Mouse (Mus musculus): ENCODE results near the gene Klhl2. TPM values are rescaled to one million over a fixed set of nuclear protein-coding genes. Genes with fewer than 3 reads are reported as not detected.

Gene Klhl2
- total and polyA plus RNA-seq, 2 experiments from 2014 or later, result 27.4 to 41.0 TPM

DNA sequence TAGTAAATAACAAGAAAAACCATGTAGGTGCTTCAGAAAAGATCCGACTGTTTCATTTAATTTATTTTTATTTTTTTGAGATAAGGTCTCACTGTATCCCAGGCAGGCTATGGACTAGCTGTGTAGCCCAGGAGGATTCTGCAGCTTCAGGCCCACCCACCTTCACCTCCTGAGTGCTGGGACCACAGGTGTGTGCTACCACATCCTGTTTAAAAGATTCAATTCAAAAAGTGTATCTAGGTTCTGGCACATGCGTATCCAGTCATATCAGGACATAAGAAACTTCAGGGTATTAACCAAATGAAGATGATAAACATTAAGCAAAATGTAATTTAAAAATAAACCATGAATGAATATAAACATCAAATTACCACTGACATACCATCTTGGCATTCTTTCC, 126.6 kb downstream of the Klhl2 start:
- Histone ChIP-seq H3K4me3 (ENCODE audit: low read length) (no peak overlapping the region), H3K4me1 (ENCODE audit: insufficient read depth, low read length) (no peaks in the 10 kb centered on the region), H3K27ac (no peak overlapping the region), H3K9me3 (ENCODE audit: low read length) (no peaks in the 10 kb centered on the region), H3K36me3 (ENCODE audit: insufficient read depth, low read length) (peaks cover 61% of the 10 kb centered on the region), H3K27me3 (ENCODE audit: insufficient read depth, low read length) (no peaks in the 10 kb centered on the region), H3K4me2 (ENCODE audit: low read depth, low read length) (no peak overlapping the region), H3K9ac (replicated peaks; ENCODE audit: low read length) (no peak overlapping the region)
- DNase-seq (ENCODE audit: low spot score) (no peak), ATAC-seq (no peak)
- 94% methylated on average over 2 of the region's 2 CpGs for WGBS
- no peak for TF ChIP-seq CTCF (IDR thresholded peaks at IDR 0.05; ENCODE audit: low read depth)

DNA sequence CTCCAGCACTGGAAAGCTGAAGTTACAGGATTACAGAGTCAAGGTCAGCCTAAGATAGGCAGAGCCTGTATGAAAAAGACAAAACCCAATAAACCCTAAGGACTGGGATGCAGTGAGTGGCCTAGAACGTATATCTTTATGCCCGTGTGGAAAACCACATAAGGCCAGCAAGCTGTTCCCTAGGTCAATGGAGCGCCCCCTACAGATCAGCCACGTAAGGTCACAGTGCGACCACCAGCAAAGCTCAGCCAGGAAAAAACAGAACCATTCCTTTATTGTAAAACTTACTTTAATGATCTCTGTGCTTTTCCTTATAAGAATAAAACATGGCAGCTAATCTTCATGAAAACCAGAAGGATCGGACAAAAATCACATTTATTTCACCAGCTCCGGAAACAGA, 131.9 kb downstream of the Klhl2 start:
- no peaks in the 10 kb centered on the region for H3K27me3 ChIP-seq (ENCODE audit: insufficient read depth, low read length)
- H3K4me2 ChIP-seq (ENCODE audit: low read depth, low read length), result no peak overlapping the region
- H3K9ac ChIP-seq (replicated peaks; ENCODE audit: low read length), result no peak overlapping the region
- peaks cover 51% of the 10 kb centered on the region for H3K36me3 ChIP-seq (ENCODE audit: insufficient read depth, low read length)
- ATAC-seq (no peak), DNase-seq (ENCODE audit: low spot score) (no peak)
- no peak overlapping the region for H3K4me3 ChIP-seq (ENCODE audit: low read length)
- WGBS, result 85% methylated on average over 7 of the region's 7 CpGs
- H3K4me1 ChIP-seq (ENCODE audit: insufficient read depth, low read length), result no peaks in the 10 kb centered on the region
- TF ChIP-seq CTCF (IDR thresholded peaks at IDR 0.05; ENCODE audit: low read depth), result peak; percentile 21; the same call in 1 of the 2 replicates
- no peak overlapping the region for H3K27ac ChIP-seq
- H3K9me3 ChIP-seq (ENCODE audit: low read length), result no peaks in the 10 kb centered on the region

DNA sequence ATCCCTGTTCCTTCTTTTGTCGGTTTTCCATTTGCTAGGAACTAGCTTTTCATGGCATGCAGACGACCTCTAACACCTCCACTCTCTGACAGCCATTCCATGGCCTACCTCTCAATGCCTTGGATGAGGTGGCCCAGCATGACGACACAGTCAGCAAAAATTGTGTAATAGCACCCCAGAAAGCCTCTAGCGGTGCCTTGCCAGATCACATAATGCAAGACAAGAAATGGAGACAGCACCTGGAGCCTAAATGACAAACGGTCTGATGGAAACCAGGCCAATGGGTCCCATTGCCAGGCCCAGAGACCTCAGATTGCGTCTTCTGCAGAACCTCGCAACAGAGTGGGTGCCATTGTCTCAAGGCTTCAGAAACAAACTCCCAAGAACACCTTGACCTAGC, 137.3 kb downstream of the Klhl2 start:
- ATAC-seq (no peak), DNase-seq (ENCODE audit: low spot score) (no peak)
- no peak overlapping the region for H3K4me3 ChIP-seq (ENCODE audit: low read length)
- TF ChIP-seq CTCF (IDR thresholded peaks at IDR 0.05; ENCODE audit: low read depth), result no peak
- H3K9ac ChIP-seq (replicated peaks; ENCODE audit: low read length), result no peak overlapping the region
- 90% methylated on average over 7 of the region's 7 CpGs for WGBS
- H3K27me3 ChIP-seq (ENCODE audit: insufficient read depth, low read length), result no peaks in the 10 kb centered on the region
- no peak overlapping the region for H3K27ac ChIP-seq
- no peak overlapping the region for H3K4me2 ChIP-seq (ENCODE audit: low read depth, low read length)
- no peaks in the 10 kb centered on the region for H3K9me3 ChIP-seq (ENCODE audit: low read length)
- H3K36me3 ChIP-seq (ENCODE audit: insufficient read depth, low read length), result peaks cover 12% of the 10 kb centered on the region
- no peaks in the 10 kb centered on the region for H3K4me1 ChIP-seq (ENCODE audit: insufficient read depth, low read length)

- TF ChIP-seq CTCF (IDR thresholded peaks at IDR 0.05; ENCODE audit: low read depth), result no peak
- H3K9ac ChIP-seq (replicated peaks; ENCODE audit: low read length), result no peak overlapping the region
- peaks cover 3% of the 10 kb centered on the region for H3K36me3 ChIP-seq (ENCODE audit: insufficient read depth, low read length)
- H3K27me3 ChIP-seq (ENCODE audit: insufficient read depth, low read length), result no peaks in the 10 kb centered on the region
- DNase-seq (ENCODE audit: low spot score) (no peak), ATAC-seq (no peak)
- 43% methylated on average over 1 of the region's 1 CpGs for whole genome bisulfite sequencing
- H3K4me3 ChIP-seq (ENCODE audit: low read length), result no peak overlapping the region
- no peak overlapping the region for H3K4me2 ChIP-seq (ENCODE audit: low read depth, low read length)
- H3K9me3 ChIP-seq (ENCODE audit: low read length), result no peaks in the 10 kb centered on the region
- H3K4me1 ChIP-seq (ENCODE audit: insufficient read depth, low read length), result no peaks in the 10 kb centered on the region
- H3K27ac ChIP-seq, result no peak overlapping the region
These were observed 138.3 kb downstream of the Klhl2 start for GRCm38 (mm10) chr8:64711544-64711943.

- no peak overlapping the region for H3K4me2 ChIP-seq (ENCODE audit: low read depth, low read length)
- no peak overlapping the region for H3K27ac ChIP-seq
- no peak for TF ChIP-seq CTCF (IDR thresholded peaks at IDR 0.05; ENCODE audit: low read depth)
- no peaks in the 10 kb centered on the region for H3K9me3 ChIP-seq (ENCODE audit: low read length)
- H3K9ac ChIP-seq (replicated peaks; ENCODE audit: low read length), result no peak overlapping the region
- no peaks in the 10 kb centered on the region for H3K27me3 ChIP-seq (ENCODE audit: insufficient read depth, low read length)
- no peaks in the 10 kb centered on the region for H3K36me3 ChIP-seq (ENCODE audit: insufficient read depth, low read length)
- ATAC-seq (no peak), DNase-seq (ENCODE audit: low spot score) (no peak)
- H3K4me1 ChIP-seq (ENCODE audit: insufficient read depth, low read length), result no peaks in the 10 kb centered on the region
- H3K4me3 ChIP-seq (ENCODE audit: low read length), result no peak overlapping the region
These were observed 142.3 kb downstream of the Klhl2 start for GRCm38 (mm10) chr8:64707481-64707880.

DNA sequence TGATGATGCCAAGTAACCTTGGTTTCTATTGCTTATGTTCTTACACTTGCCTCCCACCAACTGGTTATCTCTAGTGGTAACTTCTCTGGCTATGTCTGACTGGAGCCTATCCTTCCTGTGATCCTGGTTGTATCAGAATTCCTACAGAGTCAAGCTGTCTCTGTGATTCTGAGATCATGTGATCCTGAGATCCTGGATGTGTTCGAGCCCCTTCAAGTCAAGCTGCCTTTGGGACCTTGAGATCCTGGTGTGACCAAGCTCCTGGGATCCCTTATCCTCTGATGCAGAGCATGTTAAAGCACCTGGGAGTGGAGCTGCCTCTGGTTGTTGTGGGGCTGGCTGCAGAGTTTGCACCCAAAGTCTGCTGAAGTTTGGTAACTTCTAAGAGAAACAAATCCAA, 146.6 kb downstream of the Klhl2 start:
- WGBS, result 82% methylated on average over 1 of the region's 1 CpGs
- Histone ChIP-seq H3K4me2 (ENCODE audit: low read depth, low read length) (no peak overlapping the region), H3K9me3 (ENCODE audit: low read length) (no peaks in the 10 kb centered on the region), H3K4me3 (ENCODE audit: low read length) (no peak overlapping the region), H3K27ac (no peak overlapping the region), H3K36me3 (ENCODE audit: insufficient read depth, low read length) (no peaks in the 10 kb centered on the region), H3K4me1 (ENCODE audit: insufficient read depth, low read length) (no peaks in the 10 kb centered on the region), H3K9ac (replicated peaks; ENCODE audit: low read length) (no peak overlapping the region), H3K27me3 (ENCODE audit: insufficient read depth, low read length) (no peaks in the 10 kb centered on the region)
- no peak for TF ChIP-seq CTCF (IDR thresholded peaks at IDR 0.05; ENCODE audit: low read depth)
- no peak for DNase-seq (ENCODE audit: low spot score)
- no peak for ATAC-seq

DNA sequence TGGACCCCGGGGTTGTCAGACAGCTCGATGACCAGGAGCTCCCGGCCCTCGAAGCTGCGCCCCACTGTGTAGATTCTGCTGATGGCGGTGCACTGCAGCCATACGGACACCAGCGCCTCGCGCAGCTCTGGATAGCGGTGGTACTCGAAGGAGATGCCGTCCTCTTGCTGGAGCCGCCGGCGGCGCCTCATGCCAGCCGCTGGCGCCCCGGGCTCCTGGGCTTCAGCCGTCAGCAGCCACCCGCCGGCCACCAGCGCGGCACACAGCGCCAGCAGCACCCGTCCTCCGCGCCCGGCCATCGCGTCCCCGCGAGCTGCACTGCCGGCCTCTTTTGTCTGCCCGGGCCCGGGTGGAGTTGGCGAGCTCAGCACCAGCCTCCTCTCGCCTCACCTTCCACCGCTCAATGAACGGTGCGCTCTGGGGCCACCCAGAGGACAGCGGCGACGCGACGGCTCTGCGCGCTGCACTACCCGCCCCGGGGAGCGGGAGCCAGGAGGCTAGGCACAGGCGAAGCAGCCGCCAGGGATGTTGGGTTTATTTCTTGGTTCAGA, 157.1 kb downstream of the Klhl2 start, which contains the start of gene Cpe:
TSS of gene Cpe (minus strand) at position 404 of the 551 bp plus-strand sequence.
- DNase-seq (ENCODE audit: low spot score), result peak; percentile 94
- H3K9me3 ChIP-seq (ENCODE audit: low read length), result no peaks in the 10 kb centered on the region
- H3K4me1 ChIP-seq (ENCODE audit: insufficient read depth, low read length), result peaks cover 10% of the 10 kb centered on the region; the same call in 1 of the 2 replicates
- no peaks in the 10 kb centered on the region for H3K36me3 ChIP-seq (ENCODE audit: insufficient read depth, low read length)
- 1% methylated on average over 54 of the region's 54 CpGs for WGBS
- peak; percentile 77 for TF ChIP-seq CTCF (IDR thresholded peaks at IDR 0.05; ENCODE audit: low read depth)
- peak; percentile 98 for ATAC-seq
- H3K4me2 ChIP-seq (ENCODE audit: low read depth, low read length), result peak within 1 kb of the TSS; percentile 65
- H3K27ac ChIP-seq, result peak within 1 kb of the TSS; percentile 99
- H3K9ac ChIP-seq (replicated peaks; ENCODE audit: low read length), result peak within 1 kb of the TSS; percentile 97
- no peaks in the 10 kb centered on the region for H3K27me3 ChIP-seq (ENCODE audit: insufficient read depth, low read length)
- peak within 1 kb of the TSS; percentile 81 for H3K4me3 ChIP-seq (ENCODE audit: low read length)

Data from hindbrain, postnatal 0 days (tissue).